Comparison of ENCODE assay signal across 12 mouse cellular contexts in the genomic region with DNA sequence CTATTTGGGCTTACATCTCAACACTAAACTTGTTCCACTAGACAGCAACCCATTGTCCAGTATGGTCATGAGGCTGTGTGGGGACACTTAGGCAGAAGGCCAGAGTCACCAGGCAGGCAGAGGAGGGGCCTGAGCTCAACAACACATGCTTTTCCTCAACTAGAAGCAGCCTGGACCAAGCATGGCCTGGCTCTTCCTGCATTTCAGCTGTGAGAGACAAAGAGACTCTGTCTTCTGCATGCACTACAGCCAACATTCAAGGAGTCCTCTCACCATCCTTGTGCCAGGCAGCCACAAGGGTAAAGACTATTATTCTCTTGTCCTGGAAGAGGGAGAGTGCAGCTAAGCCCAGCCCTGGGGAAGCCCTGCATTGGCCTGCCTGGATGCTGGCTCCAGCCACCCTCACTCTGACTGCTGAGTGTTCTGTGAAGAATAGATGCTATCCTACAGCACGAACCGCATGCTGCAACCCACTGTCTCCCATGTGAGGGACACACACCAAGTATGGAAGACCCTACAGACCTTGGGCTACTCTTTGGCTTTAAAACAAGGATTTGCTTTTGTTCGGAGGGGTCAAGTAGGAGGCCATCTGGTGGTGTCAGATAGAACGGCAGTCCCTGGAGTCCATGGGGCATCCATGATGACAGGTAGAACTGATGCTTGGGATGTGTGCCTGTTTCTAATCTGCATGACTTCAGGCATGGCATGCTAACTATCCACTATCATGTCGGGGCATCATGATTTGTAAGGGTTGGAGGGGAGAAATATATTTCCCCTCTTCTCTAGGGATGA. TPM values are rescaled to one million over a fixed set of nuclear protein-coding genes. Genes with fewer than 3 reads are reported as not detected.
DNase-seq lines count a peak whose midpoint lies in the region; ATAC-seq and TF ChIP-seq lines count a peak whose summit lies in the region.
"Had no signal": no experiment of that assay in that cellular context is flagged by ENCODE, and none has a peak within 500 bp of the region (broad histone marks: within the 10 kb centered on the region; RNA-seq: fewer than 3 reads in every experiment).

No protein-coding gene starts in this region.

- no peak overlapping the region for H3K4me2 ChIP-seq in liver, postnatal 0 days (ENCODE audit: low read depth, low read length)
- H3K4me2 ChIP-seq in stomach, embryonic 16.5 days (ENCODE audit: low read depth, low read length) = no peak overlapping the region
- H3K4me2 ChIP-seq: forebrain, embryonic 15.5 days had no signal

- H3K9ac ChIP-seq in liver, postnatal 0 days (replicated peaks) = no peak overlapping the region
- no peak overlapping the region for H3K9ac ChIP-seq in stomach, embryonic 16.5 days (ENCODE audit: low read length)
- H3K9ac ChIP-seq: forebrain, embryonic 15.5 days had no signal

- no peak for TF ChIP-seq POLR2A in brain, embryonic 14.5 days (IDR thresholded peaks at IDR 0.05; ENCODE audit: borderline replicate concordance, extremely low read depth, insufficient read depth, insufficient read length, poor library complexity, severe bottlenecking)

- ATAC-seq in liver, postnatal 0 days = no peak
- ATAC-seq in stomach, embryonic 16.5 days (ENCODE audit: insufficient read depth, low FRiP score) = 0 out of 2 replicates have a peak, but pooled peaks have one; percentile 36
- ATAC-seq in erythroid progenitor cell, adult 5-6 weeks (replicated peaks; ENCODE audit: low FRiP score, poor library complexity, severe bottlenecking) = no peak
- ATAC-seq: forebrain, embryonic 15.5 days had no signal

- peaks cover 7% of the 10 kb centered on the region; the same call in 1 of the 2 replicates for H3K4me1 ChIP-seq in liver, postnatal 0 days (ENCODE audit: insufficient read depth)
- H3K4me1 ChIP-seq in stomach, embryonic 16.5 days (ENCODE audit: control insufficient read depth, insufficient read depth, low read length) = no peaks in the 10 kb centered on the region
- H3K4me1 ChIP-seq: forebrain, embryonic 15.5 days had no signal

- H3K27me3 ChIP-seq in liver, postnatal 0 days (ENCODE audit: insufficient read depth, low read length) = no peaks in the 10 kb centered on the region
- no peaks in the 10 kb centered on the region for H3K27me3 ChIP-seq in stomach, embryonic 16.5 days (ENCODE audit: control insufficient read depth, insufficient read depth, low read length)
- H3K27me3 ChIP-seq: forebrain, embryonic 15.5 days had no signal

- no peaks in the 10 kb centered on the region for H3K9me3 ChIP-seq in liver, postnatal 0 days (ENCODE audit: low read length)
- no peaks in the 10 kb centered on the region for H3K9me3 ChIP-seq in stomach, embryonic 16.5 days (replicated peaks; ENCODE audit: control insufficient read depth, low read length)
- H3K9me3 ChIP-seq: forebrain, embryonic 15.5 days had no signal

- 72% methylated on average over 5 of the region's 5 CpGs for WGBS in liver, postnatal 0 days (ENCODE audit: insufficient replicate concordance)
- WGBS in stomach, embryonic 16.5 days = 80% methylated on average over 5 of the region's 5 CpGs

- H3K4me3 ChIP-seq in liver, postnatal 0 days (ENCODE audit: low read depth, low read length) = no peak overlapping the region
- no peak overlapping the region for H3K4me3 ChIP-seq in stomach, embryonic 16.5 days (replicated peaks; ENCODE audit: low read length)
- H3K4me3 ChIP-seq: forebrain, embryonic 15.5 days had no signal

- peak; percentile 47 for TF ChIP-seq CTCF in liver, postnatal 0 days (IDR thresholded peaks at IDR 0.05; ENCODE audit: low read depth)
- peak; percentile 13; the same call in 1 of the 2 replicates for TF ChIP-seq CTCF in brain, embryonic 14.5 days (IDR thresholded peaks at IDR 0.05; ENCODE audit: borderline replicate concordance, extremely low read depth, insufficient read depth, insufficient read length)

- no peak for TF ChIP-seq EP300 in liver, postnatal 0 days (IDR thresholded peaks at IDR 0.05; ENCODE audit: low read depth)

- peaks cover 24% of the 10 kb centered on the region for H3K36me3 ChIP-seq in liver, postnatal 0 days (replicated peaks; ENCODE audit: insufficient read depth, low read length)
- peaks cover 26% of the 10 kb centered on the region for H3K36me3 ChIP-seq in stomach, embryonic 16.5 days (ENCODE audit: control insufficient read depth, insufficient read depth, low read length)

- DNase-seq in frontal cortex, adult 2 months (ENCODE audit: extremely low spot score in 1 of 2, low spot score in 1 of 2) = peak; percentile 32 to 47
- no peak for DNase-seq in frontal cortex, postnatal 25 days (ENCODE audit: low spot score in 2 of 2)
- no peak for DNase-seq in liver, postnatal 0 days
- no peak for DNase-seq in liver
- no peak for DNase-seq in brain, embryonic 14.5 days (ENCODE audit: low read depth)
- DNase-seq in spleen, adult 18-20 months = no peak
- DNase-seq: adrenal gland, postnatal 14 days; heart, postnatal 10 days; kidney, postnatal 25 days had no signal

- H3K27ac ChIP-seq in liver, postnatal 0 days (ENCODE audit: low read depth) = no peak overlapping the region
- H3K27ac ChIP-seq in stomach, embryonic 16.5 days (ENCODE audit: low read length) = no peak overlapping the region
- H3K27ac ChIP-seq: forebrain, embryonic 15.5 days had no signal

RNA-seq across cellular contexts. Expression of gene Capn2, which starts 42.2 kb away (rescaled TPM):
- polyA plus RNA-seq in frontal cortex, adult 2 months (2012; rRNA removed) = 73.0 and 73.1 TPM in 2 replicates
- polyA plus RNA-seq in liver, postnatal 0 days (2015; fragmentation: Nextera tagmentation; extraction: Ambion mirVana) = 20.6 and 23.6 TPM in 2 replicates
- 39.5 and 56.5 TPM in 2 replicates for polyA plus RNA-seq in brain, embryonic 14.5 days (2012; rRNA removed)
- polyA plus RNA-seq in stomach, embryonic 16.5 days (2015; fragmentation: Nextera tagmentation; extraction: Ambion mirVana) = 127 and 139 TPM in 2 replicates
- 15.5 and 17.2 TPM in 2 replicates for total RNA-seq in erythroid progenitor cell, adult 5-6 weeks (2015; ENCODE audit: low replicate concordance)
- total RNA-seq in erythroid progenitor cell, adult 5-6 weeks (2017; ENCODE audit: low replicate concordance) = 6.7 and 15.0 TPM in 2 replicates

Comparison
In these comparisons a context has a peak if more than half of its experiments do, and no peak if none do; other contexts are left out.
1. DNase-seq: peak in frontal cortex, adult 2 months (2 of 2); none in frontal cortex, postnatal 25 days (0 of 2), liver, postnatal 0 days (single experiment), liver (single experiment), brain, embryonic 14.5 days (single experiment) and spleen, adult 18-20 months (0 of 2).